Mouse (Mus musculus): ENCODE measurements around the gene Nrd1. TPM values are rescaled to one million over a fixed set of nuclear protein-coding genes. Genes with fewer than 3 reads are reported as not detected.

Nrd1 gene
- 18.5 and 19.6 TPM in 2 replicates for polyA plus RNA-seq (2015; fragmentation: Nextera tagmentation; extraction: Ambion mirVana)

DNA sequence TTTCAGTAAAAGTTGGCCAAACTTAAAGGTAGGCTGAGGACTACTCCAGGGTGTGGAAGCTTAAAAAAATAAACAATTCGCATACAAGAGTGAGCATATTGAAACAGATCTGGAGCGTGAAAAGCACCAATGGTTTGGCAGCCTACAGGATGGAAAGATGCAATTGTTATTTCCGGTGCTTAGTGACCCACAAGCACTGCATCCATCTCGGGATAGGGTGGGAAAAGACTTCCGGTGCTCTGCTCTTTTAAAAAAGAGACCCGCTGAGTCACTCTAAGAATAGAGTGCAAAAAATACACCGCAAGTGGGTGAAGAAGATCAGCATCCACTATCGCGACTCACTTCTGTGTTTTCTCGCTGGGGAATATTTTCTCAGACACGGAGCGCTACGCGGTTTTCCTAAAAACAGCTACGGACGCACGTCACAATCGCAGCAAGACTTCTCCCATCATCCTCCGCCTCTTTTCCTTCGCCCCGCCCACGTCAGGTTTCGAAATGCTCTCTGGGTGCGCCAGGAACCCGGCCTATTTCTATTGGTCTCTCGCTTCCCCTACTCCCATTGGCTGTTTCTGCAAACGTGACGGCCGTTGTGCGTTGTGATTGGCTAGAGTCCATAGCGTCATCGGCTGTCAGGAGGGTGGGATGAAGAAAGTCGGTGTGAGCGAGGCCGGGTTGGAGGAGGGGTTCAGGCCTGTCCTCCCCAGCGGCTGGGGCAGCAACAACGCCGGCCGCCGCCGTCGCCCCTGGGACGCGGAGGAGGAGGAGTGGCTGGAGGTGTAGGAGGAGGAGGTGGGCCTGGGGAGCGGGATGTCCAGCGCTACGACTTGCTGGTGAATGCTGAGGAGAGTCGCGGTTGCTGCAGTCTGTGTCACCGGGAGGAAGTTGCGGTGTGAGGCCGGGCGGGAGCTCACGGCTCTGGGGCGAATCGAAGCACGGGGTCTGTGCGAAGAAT, at the start of gene Nrd1:
Gene Nrd1 (plus strand): TSS at position 657 of the 952 bp plus-strand sequence.
- H3K27ac ChIP-seq (ENCODE audit: low read depth) = peak within 1 kb of the TSS; percentile 96
- peak; percentile 100 for DNase-seq
- peaks cover 19% of the 10 kb centered on the region; the same call in 1 of the 2 replicates for H3K4me1 ChIP-seq (ENCODE audit: insufficient read depth)
- H3K27me3 ChIP-seq (ENCODE audit: insufficient read depth, low read length) = no peaks in the 10 kb centered on the region
- no peaks in the 10 kb centered on the region for H3K9me3 ChIP-seq (ENCODE audit: low read length)
- ATAC-seq = peak; percentile 98
- 0 out of 2 replicates have a peak, but pooled peaks cover 8% of the 10 kb centered on the region for H3K36me3 ChIP-seq (replicated peaks; ENCODE audit: insufficient read depth, low read length)
- TF ChIP-seq EP300 (IDR thresholded peaks at IDR 0.05; ENCODE audit: low read depth) (peak; percentile 34; the same call in 1 of the 2 replicates), CTCF (IDR thresholded peaks at IDR 0.05; ENCODE audit: low read depth) (no peak)
- H3K9ac ChIP-seq (replicated peaks) = peak within 1 kb of the TSS; percentile 83
- peak within 1 kb of the TSS; percentile 74 for H3K4me3 ChIP-seq (ENCODE audit: low read depth, low read length)
- under 1% methylated on average over 58 of the region's 58 CpGs for WGBS (ENCODE audit: insufficient replicate concordance)
- H3K4me2 ChIP-seq (ENCODE audit: low read depth, low read length) = peak within 1 kb of the TSS; percentile 72

DNA sequence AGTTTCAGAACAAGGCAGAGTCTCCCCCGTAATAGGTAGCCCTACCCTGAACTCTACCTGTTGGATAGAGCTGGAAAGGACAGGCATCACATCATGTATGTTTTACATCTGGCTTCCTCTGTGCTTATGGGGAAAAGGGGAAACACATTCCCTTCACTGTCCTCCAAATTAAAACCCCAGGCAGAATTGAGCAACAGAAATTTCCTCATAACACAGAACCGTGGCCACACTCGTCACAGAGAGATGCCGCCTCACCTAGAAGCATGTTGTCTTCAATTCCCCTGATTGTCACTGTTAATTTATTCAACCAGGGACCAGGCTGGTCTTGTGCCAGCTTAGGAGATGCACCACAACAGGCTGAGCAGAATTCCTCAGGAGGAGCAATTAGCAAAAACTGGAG, 48.8 kb upstream of the Nrd1 start:
- TF ChIP-seq EP300 (IDR thresholded peaks at IDR 0.05; ENCODE audit: low read depth) (no peak), CTCF (IDR thresholded peaks at IDR 0.05; ENCODE audit: low read depth) (no peak)
- H3K4me3 ChIP-seq (ENCODE audit: low read depth, low read length) = no peak overlapping the region
- WGBS (ENCODE audit: insufficient replicate concordance) = 79% methylated on average over 4 of the region's 4 CpGs
- H3K9ac ChIP-seq (replicated peaks) = no peak overlapping the region
- no peak overlapping the region for H3K27ac ChIP-seq (ENCODE audit: low read depth)
- H3K36me3 ChIP-seq (replicated peaks; ENCODE audit: insufficient read depth, low read length) = no peaks in the 10 kb centered on the region
- no peaks in the 10 kb centered on the region for H3K9me3 ChIP-seq (ENCODE audit: low read length)
- H3K4me1 ChIP-seq (ENCODE audit: insufficient read depth) = no peaks in the 10 kb centered on the region
- no peak overlapping the region for H3K4me2 ChIP-seq (ENCODE audit: low read depth, low read length)
- no peaks in the 10 kb centered on the region for H3K27me3 ChIP-seq (ENCODE audit: insufficient read depth, low read length)
- no peak for ATAC-seq
- DNase-seq = no peak

DNA sequence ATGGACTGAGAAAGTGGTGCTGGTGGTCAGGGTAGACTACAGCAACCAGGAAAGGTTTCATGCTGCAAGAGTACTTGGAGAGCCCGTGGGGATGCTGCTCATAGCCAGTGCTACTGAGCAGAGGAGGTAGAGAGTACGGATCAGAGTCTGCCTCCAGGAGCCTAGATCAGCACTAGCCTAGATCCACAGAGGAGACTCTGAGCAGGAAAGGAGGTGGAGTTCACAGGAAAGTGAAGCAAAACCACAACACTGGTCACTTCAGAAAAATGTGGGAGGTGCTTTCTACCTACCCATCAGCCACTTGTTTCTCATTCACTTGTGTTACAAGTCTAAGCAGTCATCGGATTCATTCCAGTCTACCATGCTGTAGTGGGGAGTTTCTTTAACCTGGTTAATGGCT, 40.8 kb upstream of the Nrd1 start:
- Histone ChIP-seq H3K4me3 (ENCODE audit: low read depth, low read length) (no peak overlapping the region), H3K36me3 (replicated peaks; ENCODE audit: insufficient read depth, low read length) (no peaks in the 10 kb centered on the region)
- DNase-seq = no peak

DNA sequence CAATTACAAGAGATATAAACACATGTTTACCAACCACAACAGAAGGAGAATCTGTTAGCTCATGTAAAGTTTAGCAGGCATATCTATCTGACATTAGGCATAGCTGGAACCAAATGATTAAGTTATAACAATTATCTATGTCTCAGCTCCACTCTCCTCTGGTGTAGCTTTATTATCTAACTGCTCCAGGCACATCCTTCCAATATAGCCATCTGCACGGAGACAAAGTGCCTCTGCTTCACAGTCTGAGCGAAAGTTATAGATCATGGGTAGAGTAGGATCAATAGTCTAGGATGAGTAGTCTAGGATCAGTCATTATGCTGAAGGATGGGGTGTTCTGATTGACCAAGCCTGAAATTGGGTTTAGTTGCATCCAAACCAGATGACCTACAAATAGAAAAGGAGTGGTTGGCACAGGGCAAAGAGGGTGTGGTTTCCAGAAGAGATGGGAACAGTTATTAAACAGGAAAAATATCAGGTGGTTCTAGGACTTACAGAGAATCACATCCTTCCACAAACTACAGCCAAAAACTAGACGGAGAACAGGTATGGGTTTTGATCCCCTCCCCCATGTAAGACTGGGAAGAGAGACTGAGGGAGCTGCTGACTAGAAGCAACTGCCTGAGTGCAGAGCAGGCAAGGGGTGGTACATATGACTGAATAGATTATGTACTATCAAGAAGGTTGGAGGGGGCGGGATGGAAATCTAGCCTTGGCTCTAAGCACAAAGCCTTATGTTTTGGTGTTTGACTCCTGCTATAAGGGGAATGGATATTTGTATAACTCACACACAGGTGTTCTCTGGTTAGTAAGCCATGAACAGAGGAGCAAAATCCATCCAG, 39.6 kb upstream of the Nrd1 start:
- DNase-seq (no peak), ATAC-seq (peak; percentile 93)
- no peaks in the 10 kb centered on the region for H3K27me3 ChIP-seq (ENCODE audit: insufficient read depth, low read length)
- H3K4me2 ChIP-seq (ENCODE audit: low read depth, low read length) = peak overlapping the region; percentile 60
- TF ChIP-seq CTCF (IDR thresholded peaks at IDR 0.05; ENCODE audit: low read depth) = no peak
- TF ChIP-seq EP300 (IDR thresholded peaks at IDR 0.05; ENCODE audit: low read depth) = peak; percentile 98
- H3K4me1 ChIP-seq (ENCODE audit: insufficient read depth) = peaks cover 8% of the 10 kb centered on the region; the same call in 1 of the 2 replicates
- no peak overlapping the region for H3K4me3 ChIP-seq (ENCODE audit: low read depth, low read length)
- 45% methylated on average over 4 of the region's 4 CpGs for WGBS (ENCODE audit: insufficient replicate concordance)
- peak overlapping the region; percentile 59 for H3K27ac ChIP-seq (ENCODE audit: low read depth)
- no peak overlapping the region for H3K9ac ChIP-seq (replicated peaks)
- no peaks in the 10 kb centered on the region for H3K9me3 ChIP-seq (ENCODE audit: low read length)
- H3K36me3 ChIP-seq (replicated peaks; ENCODE audit: insufficient read depth, low read length) = no peaks in the 10 kb centered on the region

More for the DNA sequence above, 40.8 kb upstream of the Nrd1 start:
- H3K9ac ChIP-seq (replicated peaks) = no peak overlapping the region
- peak overlapping the region; percentile 26; the same call in 1 of the 2 replicates for H3K4me2 ChIP-seq (ENCODE audit: low read depth, low read length)
- TF ChIP-seq CTCF (IDR thresholded peaks at IDR 0.05; ENCODE audit: low read depth) = no peak
- no peak for TF ChIP-seq EP300 (IDR thresholded peaks at IDR 0.05; ENCODE audit: low read depth)
- WGBS (ENCODE audit: insufficient replicate concordance) = 81% methylated on average over 3 of the region's 3 CpGs
- ATAC-seq = no peak
- peaks cover 8% of the 10 kb centered on the region; the same call in 1 of the 2 replicates for H3K4me1 ChIP-seq (ENCODE audit: insufficient read depth)
- H3K9me3 ChIP-seq (ENCODE audit: low read length) = no peaks in the 10 kb centered on the region
- peak overlapping the region; percentile 59 for H3K27ac ChIP-seq (ENCODE audit: low read depth)
- H3K27me3 ChIP-seq (ENCODE audit: insufficient read depth, low read length) = no peaks in the 10 kb centered on the region

DNA sequence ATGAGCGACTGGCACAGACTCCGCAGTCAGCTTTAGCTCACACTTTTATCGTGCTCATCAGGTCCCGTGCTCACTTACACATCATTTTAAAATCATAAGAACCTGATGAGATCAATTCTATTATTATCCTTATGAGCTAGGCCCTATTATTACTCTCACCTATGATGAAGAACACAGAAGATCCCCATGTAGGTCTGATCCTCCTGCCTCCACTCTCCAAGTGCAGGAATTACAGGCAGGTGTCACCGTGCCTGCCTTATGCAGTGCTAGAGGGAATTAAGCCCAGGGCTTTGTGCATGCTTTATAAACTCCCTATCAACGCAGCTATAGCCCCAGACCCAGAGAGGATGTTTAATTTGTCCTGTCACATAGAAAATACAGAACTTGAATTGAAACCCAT, 37.4 kb upstream of the Nrd1 start:
- H3K4me1 ChIP-seq (ENCODE audit: insufficient read depth) = peaks cover 8% of the 10 kb centered on the region; the same call in 1 of the 2 replicates
- H3K36me3 ChIP-seq (replicated peaks; ENCODE audit: insufficient read depth, low read length) = no peaks in the 10 kb centered on the region
- H3K9me3 ChIP-seq (ENCODE audit: low read length) = no peaks in the 10 kb centered on the region
- no peaks in the 10 kb centered on the region for H3K27me3 ChIP-seq (ENCODE audit: insufficient read depth, low read length)
- no peak overlapping the region for H3K4me2 ChIP-seq (ENCODE audit: low read depth, low read length)
- H3K27ac ChIP-seq (ENCODE audit: low read depth) = no peak overlapping the region
- ATAC-seq (no peak), DNase-seq (no peak)
- 90% methylated on average over 6 of the region's 6 CpGs for WGBS (ENCODE audit: insufficient replicate concordance)
- no peak for TF ChIP-seq CTCF (IDR thresholded peaks at IDR 0.05; ENCODE audit: low read depth)
- TF ChIP-seq EP300 (IDR thresholded peaks at IDR 0.05; ENCODE audit: low read depth) = no peak
- H3K4me3 ChIP-seq (ENCODE audit: low read depth, low read length) = no peak overlapping the region
- H3K9ac ChIP-seq (replicated peaks) = no peak overlapping the region
